Mouse (Mus musculus) E14TG2a.4 (cell line): ENCODE data around the gene Ift52.

Experiments
- CTCF ChIP-seq: conservative IDR thresholded peaks from 2 replicates; pipeline ENCODE4 v1.5.1; 2014; ENCODE audit warnings: low read length
- POU5F1 ChIP-seq: IDR thresholded peaks from 2 replicates; pipeline ENCODE4 v1.6.1; 2014; ENCODE audit warnings: low read length, borderline replicate concordance

DNA sequence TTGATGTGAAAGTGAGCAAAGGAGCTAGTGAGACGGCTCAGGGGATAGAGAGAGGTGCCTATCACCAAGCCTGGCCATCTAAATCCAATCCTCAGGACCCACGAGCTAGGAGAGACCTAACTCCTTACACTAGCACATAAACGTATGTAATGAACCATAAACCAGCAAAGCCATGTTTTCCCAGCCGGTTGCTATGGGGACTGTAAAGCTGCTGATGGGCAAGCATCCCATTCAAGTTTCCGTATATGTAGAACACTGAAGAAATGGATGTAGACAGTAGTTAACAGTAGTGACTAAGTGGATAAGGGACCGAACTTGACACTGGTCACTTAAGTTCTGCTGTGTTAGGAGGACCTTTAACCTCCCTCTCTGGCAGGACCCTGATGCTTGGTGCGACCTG is 56.9 kb downstream of the Ift52 start:
- TF ChIP-seq CTCF (no peak), POU5F1 (no peak)
